Mouse (Mus musculus) CH12.LX (cell line): ENCODE measurements at regions not wholly inside any gene's neighbourhood (a gene's known extent, or its start where the extent isn't known, plus 50 kb on each side); places are given as distances from the start of the nearest gene placed in this dataset.
"Not testable (repeated sequence)": the region's sequence is repeated elsewhere in the genome, so short reads cannot be mapped to it uniquely, and the experiment has no call there.

Source experiments
- DNase-seq: peaks from one replicate; pipeline ENCODE4 v3.0.0-alpha.2; 2013; ENCODE audit errors: extremely low read depth
- H3K27ac ChIP-seq: 2 replicates; pipeline ENCODE4 v1.5.1; 2012; ENCODE audit warnings: low read depth, mild to moderate bottlenecking, control low read depth, moderate library complexity; ENCODE audit not compliant: insufficient read depth
- H3K27me3 ChIP-seq: replicated peaks from 2 replicates; pipeline ENCODE3; 2012; ENCODE audit warnings: inconsistent platforms
- H3K36me3 ChIP-seq, 2 experiments: replicated peaks in 1 of 2; 2 replicates each; pipeline versions ENCODE3 to v1.6.1; 2012; ENCODE audit warnings: inconsistent platforms in 1 of 2, low read length in 1 of 2, mild to moderate bottlenecking in 1 of 2, mixed read lengths in 1 of 2, moderate library complexity in 1 of 2; ENCODE audit not compliant: control insufficient read depth in 1 of 2, insufficient read depth in 1 of 2
- H3K4me1 ChIP-seq, 2 experiments: 2 replicates each; pipeline ENCODE4 v1.6.1; 2012; ENCODE audit warnings: inconsistent platforms in 1 of 2, moderate library complexity in 1 of 2; ENCODE audit not compliant: insufficient read depth in 2 of 2, control insufficient read depth in 1 of 2
- H3K4me2 ChIP-seq: 2 replicates; pipeline ENCODE4 v1.6.1; 2012; ENCODE audit warnings: low read depth, mild to moderate bottlenecking, control low read depth; ENCODE audit not compliant: poor library complexity, insufficient read depth, severe bottlenecking
- H3K4me3 ChIP-seq, 3 experiments: fragments of 150-350 bp in 1 of 3; sonication (generic) in 1 of 3; replicated peaks in 1 of 3; 2 replicates each; pipeline versions ENCODE3 to v1.5.1; 2011 to 2012; ENCODE audit warnings: low read depth in 2 of 3, low read length in 2 of 3, mild to moderate bottlenecking in 2 of 3, moderate library complexity in 2 of 3, control low read depth in 1 of 3, improper control_type of control experiment in 1 of 3, inconsistent platforms in 1 of 3, mixed read lengths in 1 of 3; ENCODE audit not compliant: poor library complexity in 1 of 3
- H3K79me2 ChIP-seq: replicated peaks from 2 replicates; pipeline ENCODE4 v1.6.1; 2012; ENCODE audit warnings: mild to moderate bottlenecking, moderate library complexity; ENCODE audit not compliant: control insufficient read depth, poor library complexity, insufficient read depth, severe bottlenecking; ENCODE audit errors: extremely low read depth
- H3K9ac ChIP-seq: 2 replicates; pipeline ENCODE4 v1.6.1; 2012; ENCODE audit warnings: low read depth, mild to moderate bottlenecking, control low read depth, moderate library complexity; ENCODE audit not compliant: insufficient read depth
- H3K9me3 ChIP-seq: replicated peaks from 2 replicates; pipeline ENCODE3; 2012; ENCODE audit warnings: low read length, inconsistent platforms, mixed read lengths
- ELF1 ChIP-seq: IDR thresholded peaks from 2 replicates; pipeline ENCODE4 v1.6.1; 2014; ENCODE audit warnings: low read depth, mild to moderate bottlenecking, inconsistent platforms, low read length, improper control_type of control experiment
- ETS1 ChIP-seq: conservative IDR thresholded peaks from 2 replicates; pipeline ENCODE4 v1.6.1; 2012; ENCODE audit warnings: low read depth, mild to moderate bottlenecking, inconsistent platforms, low read length, improper control_type of control experiment, moderate library complexity
- GABPA ChIP-seq: IDR thresholded peaks from 2 replicates; pipeline ENCODE4 v1.6.1; 2012; ENCODE audit warnings: low read depth, low read length, improper control_type of control experiment, inconsistent platforms; ENCODE audit not compliant: insufficient replicate concordance
- HCFC1 ChIP-seq: IDR thresholded peaks from 2 replicates; pipeline ENCODE4 v1.6.1; 2012; ENCODE audit warnings: low read depth, mild to moderate bottlenecking, inconsistent platforms, low read length, improper control_type of control experiment
- JUND ChIP-seq: conservative IDR thresholded peaks from 2 replicates; pipeline ENCODE4 v1.6.1; 2011; ENCODE audit warnings: low read depth, low read length, improper control_type of control experiment
- MAX ChIP-seq: IDR thresholded peaks from 2 replicates; pipeline ENCODE4 v1.6.1; 2011; ENCODE audit warnings: low read length, improper control_type of control experiment
- MAZ ChIP-seq: IDR thresholded peaks from 2 replicates; pipeline ENCODE4 v1.6.1; 2012; ENCODE audit warnings: low read depth, mild to moderate bottlenecking, inconsistent platforms, low read length, improper control_type of control experiment, moderate library complexity
- MEF2A ChIP-seq: IDR thresholded peaks from 2 replicates; pipeline ENCODE4 v1.6.1; 2014; ENCODE audit warnings: low read depth, mild to moderate bottlenecking, inconsistent platforms, low read length, improper control_type of control experiment, borderline replicate concordance
- MXI1 ChIP-seq: IDR thresholded peaks from 2 replicates; pipeline ENCODE4 v1.6.1; 2011; ENCODE audit warnings: mild to moderate bottlenecking, low read depth, low read length, improper control_type of control experiment
- PAX5 ChIP-seq: IDR thresholded peaks from 2 replicates; pipeline ENCODE4 v1.6.1; 2012; ENCODE audit warnings: low read length, inconsistent platforms, mixed read lengths
- POLR2AphosphoS2 ChIP-seq: IDR thresholded peaks from 2 replicates; pipeline ENCODE4 v1.6.1; 2011; ENCODE audit warnings: low read depth, low read length, improper control_type of control experiment
- SIN3A ChIP-seq: IDR thresholded peaks from 2 replicates; pipeline ENCODE4 v1.6.1; 2012; ENCODE audit warnings: low read length, improper control_type of control experiment, inconsistent platforms
- SMC3 ChIP-seq: IDR thresholded peaks from 2 replicates; pipeline ENCODE4 v1.6.1; 2011; ENCODE audit warnings: low read depth, low read length, improper control_type of control experiment
- UBTF ChIP-seq: IDR thresholded peaks from 2 replicates; pipeline ENCODE4 v1.6.1; 2012; ENCODE audit warnings: low read depth, mild to moderate bottlenecking, inconsistent platforms, low read length, improper control_type of control experiment, moderate library complexity
- ZMIZ1 ChIP-seq: IDR thresholded peaks from 2 replicates; pipeline ENCODE4 v1.6.1; 2012; ENCODE audit warnings: low read depth, mild to moderate bottlenecking, inconsistent platforms, low read length, improper control_type of control experiment
- ZNF384 ChIP-seq: IDR thresholded peaks from 2 replicates; pipeline ENCODE4 v1.6.1; 2012; ENCODE audit warnings: low read depth, low read length, improper control_type of control experiment, inconsistent platforms
- dilution Hi-C: fragments of 300-500 bp; cut with MboI; formaldehyde crosslinking; loops from 2 replicates; pipeline ENCODE4 v1.14.3; 2020; ENCODE audit warnings: low sequenced_read_pairs; ENCODE audit not compliant: extremely low pct_unique_long_range_greater_than_20kb, extremely low pct_ligation_motif_present
- in situ Hi-C: fragments of 300-500 bp; cut with MboI; formaldehyde crosslinking; loops from 3 replicates; pipeline ENCODE4 v1.14.3; 2019; ENCODE audit warnings: low sequenced_read_pairs, low pct_ligation_motif_present, low pct_unique_long_range_greater_than_20kb, mixed read lengths

GRCm38 (mm10) chr5:96905572-96906271 lies 91.8 kb upstream of the Bmp2k start:
- no peak overlapping the region for H3K4me3 ChIP-seq
- H3K36me3 ChIP-seq: no peaks in the 10 kb centered on the region
- H3K79me2 ChIP-seq: no peaks in the 10 kb centered on the region
- H3K9me3 ChIP-seq: no peaks in the 10 kb centered on the region
- in situ Hi-C loops (no loop called here), dilution Hi-C loops (no loop called here)
- no peak for DNase-seq
- H3K27me3 ChIP-seq: no peaks in the 10 kb centered on the region
- no peak overlapping the region for H3K9ac ChIP-seq
- no peaks in the 10 kb centered on the region; a peak in 2 of 4 replicates for H3K4me1 ChIP-seq
- no peak overlapping the region for H3K4me2 ChIP-seq
- TF ChIP-seq POLR2AphosphoS2 (no peak), PAX5 (no peak), JUND (no peak), MEF2A (no peak), ZMIZ1 (no peak), MAZ (no peak), SMC3 (no peak), ZNF384 (no peak), UBTF (no peak), ETS1 (no peak), MXI1 (no peak), GABPA (no peak), MAX (no peak), ELF1 (no peak), SIN3A (no peak), HCFC1 (no peak)
- no peak overlapping the region for H3K27ac ChIP-seq

GRCm38 (mm10) chr5:96908371-96908770 lies 89.1 kb upstream of the Bmp2k start:
- dilution Hi-C loops: not testable (repeated sequence)

More at GRCm38 (mm10) chr5:96908371-96908770, 89.1 kb upstream of the Bmp2k start:
- in situ Hi-C loops, H3K36me3 ChIP-seq, H3K27me3 ChIP-seq, DNase-seq, H3K4me3 ChIP-seq, H3K27ac ChIP-seq, H3K9ac ChIP-seq, H3K4me2 ChIP-seq, H3K79me2 ChIP-seq, H3K9me3 ChIP-seq: not testable (repeated sequence)
- peaks cover 6 to 18% of the 10 kb centered on the region in 2 experiments for H3K4me1 ChIP-seq
